Mouse (Mus musculus): Measurements from ENCODE around the gene Lrrc3c. TPM values are rescaled to one million over a fixed set of nuclear protein-coding genes. Genes with fewer than 3 reads are reported as not detected.
"Not testable (repeated sequence)": the region's sequence is repeated elsewhere in the genome, so short reads cannot be mapped to it uniquely, and the experiment has no call there.

Lrrc3c gene
- polyA plus RNA-seq, 1 experiment from 2014 or later: not detected

GRCm38 (mm10) chr11:98604911-98605310, 6.8 kb downstream of the Lrrc3c start:
- H3K27ac ChIP-seq; H3K27me3 ChIP-seq (replicated peaks); ATAC-seq (ENCODE audit: low FRiP score, low read depth); H3K9me3 ChIP-seq; H3K36me3 ChIP-seq; H3K4me3 ChIP-seq; H3K9ac ChIP-seq; H3K4me2 ChIP-seq (replicated peaks); H3K4me1 ChIP-seq: not testable (repeated sequence)
- 69% methylated on average over 6 of the region's 6 CpGs for WGBS

GRCm38 (mm10) chr11:98606763-98607162, 8.7 kb downstream of the Lrrc3c start:
- no peak for ATAC-seq (ENCODE audit: low FRiP score, low read depth)
- H3K27me3 ChIP-seq (replicated peaks): no peaks in the 10 kb centered on the region
- no peak overlapping the region for H3K9ac ChIP-seq
- 11% methylated on average over 3 of the region's 3 CpGs for WGBS
- H3K36me3 ChIP-seq: no peaks in the 10 kb centered on the region
- H3K4me1 ChIP-seq: peaks cover 4% of the 10 kb centered on the region; the same call in 1 of the 2 replicates
- no peak overlapping the region for H3K27ac ChIP-seq
- H3K9me3 ChIP-seq: no peaks in the 10 kb centered on the region
- no peak overlapping the region for H3K4me3 ChIP-seq
- H3K4me2 ChIP-seq (replicated peaks): no peak overlapping the region

GRCm38 (mm10) chr11:98620791-98621190, 22.7 kb downstream of the Lrrc3c start:
- Histone ChIP-seq H3K27ac (no peak overlapping the region), H3K4me2 (replicated peaks) (no peak overlapping the region), H3K9ac (no peak overlapping the region), H3K4me3 (no peak overlapping the region), H3K4me1 (no peaks in the 10 kb centered on the region), H3K27me3 (replicated peaks) (no peaks in the 10 kb centered on the region), H3K9me3 (no peaks in the 10 kb centered on the region), H3K36me3 (no peaks in the 10 kb centered on the region)
- ATAC-seq (ENCODE audit: low FRiP score, low read depth): no peak
- 95% methylated on average over 13 of the region's 13 CpGs for WGBS

- not testable (repeated sequence) for H3K9ac ChIP-seq; ATAC-seq (ENCODE audit: low FRiP score, low read depth); H3K27me3 ChIP-seq (replicated peaks); H3K9me3 ChIP-seq; H3K36me3 ChIP-seq; H3K4me3 ChIP-seq; H3K27ac ChIP-seq; H3K4me1 ChIP-seq; H3K4me2 ChIP-seq (replicated peaks)
- WGBS: 82% methylated on average over 6 of the region's 6 CpGs
Measured at GRCm38 (mm10) chr11:98623981-98624380, 25.9 kb downstream of the Lrrc3c start.

GRCm38 (mm10) chr11:98624381-98624780, 26.3 kb downstream of the Lrrc3c start:
- WGBS: 97% methylated on average over 2 of the region's 2 CpGs
- H3K27me3 ChIP-seq (replicated peaks); ATAC-seq (ENCODE audit: low FRiP score, low read depth); H3K36me3 ChIP-seq; H3K4me1 ChIP-seq; H3K9me3 ChIP-seq; H3K4me2 ChIP-seq (replicated peaks); H3K27ac ChIP-seq; H3K9ac ChIP-seq; H3K4me3 ChIP-seq: not testable (repeated sequence)

- H3K4me3 ChIP-seq: no peak within 1 kb of the TSS
- no peak within 1 kb of the TSS for H3K27ac ChIP-seq
- no peaks in the 10 kb centered on the region for H3K4me1 ChIP-seq
- H3K4me2 ChIP-seq (replicated peaks): no peak within 1 kb of the TSS
- whole genome bisulfite sequencing: 88% methylated on average over 10 of the region's 10 CpGs
- H3K36me3 ChIP-seq: no peaks in the 10 kb centered on the region
- no peaks in the 10 kb centered on the region for H3K27me3 ChIP-seq (replicated peaks)
- no peaks in the 10 kb centered on the region for H3K9me3 ChIP-seq
- no peak within 1 kb of the TSS for H3K9ac ChIP-seq
- ATAC-seq (ENCODE audit: low FRiP score, low read depth): no peak
Measured at GRCm38 (mm10) chr11:98625611-98626410, 27.7 kb downstream of the Lrrc3c start, which contains the start of the genes Gm12355 and Gsdma3. TSS of gene Gm12355 (minus strand) at chr11:98625661. TSS of gene Gsdma3 (plus strand) at chr11:98626360.

GRCm38 (mm10) chr11:98628706-98629105, 30.6 kb downstream of the Lrrc3c start:
- Histone ChIP-seq H3K4me3 (no peak overlapping the region), H3K4me1 (no peaks in the 10 kb centered on the region), H3K36me3 (no peaks in the 10 kb centered on the region), H3K27me3 (replicated peaks) (no peaks in the 10 kb centered on the region), H3K9me3 (no peaks in the 10 kb centered on the region), H3K27ac (no peak overlapping the region), H3K9ac (no peak overlapping the region), H3K4me2 (replicated peaks) (no peak overlapping the region)
- WGBS: 91% methylated on average over 3 of the region's 3 CpGs
- ATAC-seq (ENCODE audit: low FRiP score, low read depth): no peak

- no peaks in the 10 kb centered on the region for H3K9me3 ChIP-seq
- WGBS: 89% methylated on average over 5 of the region's 5 CpGs
- no peak overlapping the region for H3K9ac ChIP-seq
- no peak overlapping the region for H3K27ac ChIP-seq
- H3K4me1 ChIP-seq: no peaks in the 10 kb centered on the region
- no peak for ATAC-seq (ENCODE audit: low FRiP score, low read depth)
- no peak overlapping the region for H3K4me3 ChIP-seq
- no peaks in the 10 kb centered on the region for H3K36me3 ChIP-seq
- H3K27me3 ChIP-seq (replicated peaks): no peaks in the 10 kb centered on the region
- no peak overlapping the region for H3K4me2 ChIP-seq (replicated peaks)
Measured at GRCm38 (mm10) chr11:98630646-98631045, 32.6 kb downstream of the Lrrc3c start.

GRCm38 (mm10) chr11:98635312-98635970, 37.4 kb downstream of the Lrrc3c start:
- H3K9me3 ChIP-seq; H3K9ac ChIP-seq; H3K4me3 ChIP-seq; H3K4me2 ChIP-seq (replicated peaks); H3K27ac ChIP-seq; ATAC-seq (ENCODE audit: low FRiP score, low read depth); H3K27me3 ChIP-seq (replicated peaks); H3K4me1 ChIP-seq; H3K36me3 ChIP-seq: not testable (repeated sequence)
- 34% methylated on average over 10 of the region's 10 CpGs for WGBS

GRCm38 (mm10) chr11:98637501-98637900, 39.4 kb downstream of the Lrrc3c start:
- H3K4me2 ChIP-seq (replicated peaks): no peak overlapping the region
- no peaks in the 10 kb centered on the region for H3K9me3 ChIP-seq
- H3K27ac ChIP-seq: no peak overlapping the region
- no peaks in the 10 kb centered on the region for H3K36me3 ChIP-seq
- 76% methylated on average over 1 of the region's 1 CpGs for WGBS
- ATAC-seq (ENCODE audit: low FRiP score, low read depth): no peak
- no peak overlapping the region for H3K4me3 ChIP-seq
- no peaks in the 10 kb centered on the region for H3K4me1 ChIP-seq
- no peak overlapping the region for H3K9ac ChIP-seq
- H3K27me3 ChIP-seq (replicated peaks): no peaks in the 10 kb centered on the region

GRCm38 (mm10) chr11:98640091-98640490, 42.0 kb downstream of the Lrrc3c start:
- no peak for ATAC-seq (ENCODE audit: low FRiP score, low read depth)
- H3K27ac ChIP-seq: no peak overlapping the region
- WGBS: 67% methylated on average over 5 of the region's 5 CpGs
- H3K9me3 ChIP-seq: no peaks in the 10 kb centered on the region
- H3K36me3 ChIP-seq: no peaks in the 10 kb centered on the region
- no peak overlapping the region for H3K9ac ChIP-seq
- no peak overlapping the region for H3K4me2 ChIP-seq (replicated peaks)
- no peaks in the 10 kb centered on the region for H3K4me1 ChIP-seq
- no peaks in the 10 kb centered on the region for H3K27me3 ChIP-seq (replicated peaks)
- H3K4me3 ChIP-seq: no peak overlapping the region

GRCm38 (mm10) chr11:98644757-98645156, 46.7 kb downstream of the Lrrc3c start:
- Histone ChIP-seq H3K9me3 (no peaks in the 10 kb centered on the region), H3K4me2 (replicated peaks) (no peak overlapping the region), H3K36me3 (no peaks in the 10 kb centered on the region), H3K4me1 (no peaks in the 10 kb centered on the region), H3K4me3 (no peak overlapping the region), H3K9ac (no peak overlapping the region), H3K27ac (no peak overlapping the region), H3K27me3 (replicated peaks) (no peaks in the 10 kb centered on the region)
- WGBS: 85% methylated on average over 3 of the region's 3 CpGs
- no peak for ATAC-seq (ENCODE audit: low FRiP score, low read depth)

All from neural tube, embryonic 12.5 days (tissue).